Mouse (Mus musculus): Measurements from ENCODE around the gene Zfp383. TPM values are rescaled to one million over a fixed set of nuclear protein-coding genes. Genes with fewer than 3 reads are reported as not detected.
A peak's percentile ranks its signal among the peaks of the same experiment; 100 is the strongest.
"Not testable (repeated sequence)": the region's sequence is repeated elsewhere in the genome, so short reads cannot be mapped to it uniquely, and the experiment has no call there.

Zfp383 gene
- total RNA-seq, 2 experiments from 2014 or later, result 4.0 to 6.3 TPM

DNA sequence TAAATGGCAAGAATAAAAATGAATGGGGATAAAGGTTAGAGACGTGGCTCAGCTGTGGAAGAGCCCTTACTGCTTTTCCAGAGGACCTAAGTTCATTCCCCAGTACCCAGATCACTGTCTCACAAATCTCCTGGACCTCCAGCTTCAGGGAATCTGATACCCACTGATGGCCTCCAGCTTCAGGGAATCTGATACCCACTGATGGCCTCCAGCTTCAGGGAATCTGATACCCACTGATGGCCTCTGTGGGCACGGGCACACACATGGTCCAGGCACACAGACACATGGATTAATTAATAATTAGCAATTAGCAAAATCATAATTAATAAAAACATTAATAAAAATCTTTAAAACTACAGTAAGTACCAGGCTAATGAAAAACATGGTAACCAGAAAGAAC lies 14.8 kb downstream of the Zfp383 start:
- peak in 1 of 2 experiments; percentile 42 for DNase-seq
- intact Hi-C loops (cut with DNase I), result no loop called here

- no peak for DNase-seq
- intact Hi-C loops (cut with DNase I), result no loop called here
Observed at GRCm38 (mm10) chr7:29938856-29939255, 30.8 kb downstream of the Zfp383 start.

DNA sequence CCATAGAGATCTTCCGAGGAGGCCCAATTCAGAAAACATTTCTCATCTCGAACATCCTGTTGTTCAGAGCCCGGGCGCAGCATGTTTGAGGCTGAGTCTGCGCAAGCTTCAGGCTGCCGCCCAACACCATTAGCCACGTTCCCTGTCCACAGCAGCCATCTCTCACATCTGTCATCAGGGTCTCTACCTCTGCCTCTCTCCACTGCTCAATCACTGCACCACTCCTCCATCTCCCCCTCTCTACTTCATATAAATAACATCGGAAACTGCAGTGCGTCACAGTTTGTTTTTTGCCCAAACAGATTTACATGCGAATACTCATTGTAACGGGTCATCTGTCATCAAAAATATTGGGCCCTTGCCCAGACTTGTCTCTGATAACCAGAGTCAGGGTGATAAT lies 33.0 kb downstream of the Zfp383 start:
- no peak for DNase-seq
- intact Hi-C loops (cut with DNase I), result no loop called here

GRCm38 (mm10) chr7:29942740-29943139 lies 34.7 kb downstream of the Zfp383 start:
- no peak for DNase-seq
- intact Hi-C loops (cut with DNase I), result no loop called here

GRCm38 (mm10) chr7:29943720-29944119 lies 35.7 kb downstream of the Zfp383 start:
- intact Hi-C loops (cut with DNase I), result no loop called here
- DNase-seq, result no peak

GRCm38 (mm10) chr7:29944201-29944600 lies 36.2 kb downstream of the Zfp383 start:
- DNase-seq, result no peak
- intact Hi-C loops (cut with DNase I), result no loop called here

DNA sequence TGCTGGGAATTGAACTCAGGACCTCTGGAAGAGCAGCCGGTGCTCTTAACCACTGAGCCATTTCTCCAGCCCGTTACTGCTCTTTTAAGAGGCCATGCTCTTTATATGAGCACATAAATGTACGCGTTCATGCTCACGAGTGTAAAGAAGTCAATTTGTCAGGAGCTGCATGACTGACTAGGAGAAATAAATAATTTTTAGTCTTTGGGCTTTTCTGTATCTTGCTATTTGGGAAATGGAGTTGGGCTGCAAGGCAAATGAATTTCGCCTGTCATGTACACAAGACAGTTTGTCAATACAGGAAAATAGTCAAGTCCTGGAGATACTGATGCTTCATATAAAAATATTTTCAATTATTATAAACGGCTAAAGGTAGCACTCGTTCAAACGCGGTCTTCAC lies 45.1 kb downstream of the Zfp383 start:
- intact Hi-C loops (cut with DNase I), result no loop called here
- DNase-seq, result no peak

GRCm38 (mm10) chr7:29953513-29954401 lies 45.7 kb downstream of the Zfp383 start, which contains the start of gene Zfp74:
Gene Zfp74 (minus strand): TSS chr7:29954089.
- intact Hi-C loops (cut with DNase I), result no loop called here

GRCm38 (mm10) chr7:29954731-29955130 lies 46.7 kb downstream of the Zfp383 start:
- DNase-seq, result peak in 1 of 2 experiments; percentile 23
- intact Hi-C loops (cut with DNase I), result no loop called here

More at GRCm38 (mm10) chr7:29953513-29954401, 45.7 kb downstream of the Zfp383 start, which contains the start of gene Zfp74:
- DNase-seq, result peak; percentile 56 to 73

- DNase-seq, result no peak
- intact Hi-C loops (cut with DNase I), result loop anchor here (2.0 kb wide), 1 partner anchor 27 kb away; the partner anchor contains the start of gene Zfp568
Observed at GRCm38 (mm10) chr7:29956257-29956656, 48.2 kb downstream of the Zfp383 start.

GRCm38 (mm10) chr7:29958125-29958724 lies 50.2 kb downstream of the Zfp383 start:
- DNase-seq, result no peak
- intact Hi-C loops (cut with DNase I), result no loop called here

DNA sequence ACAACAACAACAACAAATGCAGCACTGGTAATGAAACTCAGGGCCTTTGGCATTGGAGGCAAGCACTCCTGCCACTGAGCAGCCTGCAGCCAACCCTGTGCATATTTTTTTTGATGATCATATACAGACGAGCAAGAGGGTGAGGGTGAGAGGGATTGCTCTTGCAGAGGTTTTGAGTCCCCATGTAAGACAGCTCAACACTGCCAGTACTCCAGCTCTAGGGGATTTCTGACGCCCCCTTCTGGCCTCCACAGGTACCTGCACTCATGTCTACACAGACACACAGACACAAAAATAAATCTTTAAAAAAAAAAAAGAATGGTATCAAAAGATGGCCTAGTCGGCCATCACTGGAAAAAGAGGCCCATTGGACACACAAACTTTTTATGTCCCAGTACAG lies 51.0 kb downstream of the Zfp383 start:
- intact Hi-C loops (cut with DNase I), result no loop called here
- no peak for DNase-seq

DNA sequence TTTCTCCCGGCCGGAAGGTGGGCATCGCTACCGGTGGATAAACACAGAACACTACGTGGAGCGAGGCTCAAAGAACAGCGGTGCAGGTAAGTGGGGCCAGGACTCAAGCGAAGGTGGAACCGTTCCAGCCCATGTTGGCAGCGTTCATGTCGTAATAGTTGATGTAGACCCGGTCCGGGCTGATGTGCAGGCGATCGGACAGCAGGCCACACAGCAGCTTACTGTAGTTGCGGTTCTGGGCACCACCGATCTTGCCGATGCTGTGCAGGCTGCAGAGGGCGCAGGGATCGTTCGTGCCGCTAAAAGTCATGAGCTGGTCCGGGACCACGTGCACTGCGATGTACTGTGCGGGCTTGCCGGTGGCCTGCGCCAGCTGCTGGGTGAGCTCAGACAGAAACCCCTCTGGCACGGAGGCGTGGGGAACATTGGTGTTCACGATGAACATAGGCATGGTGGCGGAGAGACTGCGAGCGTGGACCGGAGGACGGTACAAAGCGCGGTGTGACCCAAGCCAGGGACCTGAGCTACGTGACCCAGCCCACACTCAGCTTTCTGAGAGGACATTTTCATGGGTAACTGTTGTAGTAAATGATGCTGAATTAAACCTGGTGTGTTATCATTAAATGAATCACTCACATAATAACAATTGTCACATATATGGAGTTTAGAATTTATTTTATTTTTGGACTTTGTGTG lies 57.2 kb downstream of the Zfp383 start:
- DNase-seq; intact Hi-C loops (cut with DNase I): not testable (repeated sequence)

Small RNA genes lying within 50 kb of the gene (microRNA-seq; reads per million reads assigned to microRNA genes)
- 0 to 0.36 reads per million in 2 experiments for gene Mir7668

Other genes with a start within 250 kb of the Zfp383 start
- not detected for gene Catsperg2, start 181.2 kb upstream of the Zfp383 start, total RNA-seq (2021)
- 1 to 10 TPM; 5.8 to 6.8 TPM for gene Zfp84, start 139.7 kb upstream of the Zfp383 start, total RNA-seq (2021)
- 1 to 10 TPM; 1.2 to 2.2 TPM for gene Zfp30, start 124.2 kb upstream of the Zfp383 start, total RNA-seq (2021)
- 1 to 10 TPM; 6.3 to 9.7 TPM for gene Zfp790, start 92.1 kb upstream of the Zfp383 start, total RNA-seq (2021)
- 1 to 10 TPM; 1.2 to 1.9 TPM for gene Zfp940, start 54.6 kb upstream of the Zfp383 start, total RNA-seq (2021)
- 1 to 10 TPM; 2.5 to 2.6 TPM for gene Zfp420, start 48.2 kb upstream of the Zfp383 start, total RNA-seq (2021)
- 1 to 10 TPM; 6.1 to 7.9 TPM for gene Zfp27, start 1.7 kb upstream of the Zfp383 start, total RNA-seq (2021)
- 1 to 10 TPM; 4.8 to 5.5 TPM for gene Zfp74, start 45.9 kb downstream of the Zfp383 start, total RNA-seq (2021)
- 10 to 100 TPM; 15.4 to 18.7 TPM for gene Zfp568, start 75.7 kb downstream of the Zfp383 start, total RNA-seq (2021)
- gene Zfp14, start 143.2 kb downstream of the Zfp383 start, total RNA-seq (2021), result 1 to 10 TPM; 1.6 to 1.9 TPM
- 1 to 10 TPM; 1.4 to 1.7 TPM for gene Zfp82, start 164.7 kb downstream of the Zfp383 start, total RNA-seq (2021)
- not detected for gene Gm26920, start 182.2 kb downstream of the Zfp383 start, total RNA-seq (2021)
- 1 to 10 TPM; 1.8 to 2.9 TPM for gene Zfp566, start 182.3 kb downstream of the Zfp383 start, total RNA-seq (2021)
- 10 to 100 TPM; 25.9 to 28.9 TPM for gene Zfp260, start 186.6 kb downstream of the Zfp383 start, total RNA-seq (2021)
- under 1 TPM; 0.59 to 0.99 TPM for gene Zfp382, start 213.7 kb downstream of the Zfp383 start, total RNA-seq (2021)

Measured in gastrocnemius, postnatal 36 days (tissue).